Mouse (Mus musculus): ENCODE results near the gene Tssk2. TPM values are rescaled to one million over a fixed set of nuclear protein-coding genes. Genes with fewer than 3 reads are reported as not detected.

Gene Tssk2
- polyA plus RNA-seq, 1 experiment from 2014 or later, result not detected

GRCm38 (mm10) chr16:17945081-17945831, 46.8 kb downstream of the Tssk2 start:
- no peak for DNase-seq (ENCODE audit: low spot score)

GRCm38 (mm10) chr16:17949421-17949877, 51.0 kb downstream of the Tssk2 start:
- DNase-seq (ENCODE audit: low spot score), result peak; percentile 24

Other genes with a start within 250 kb of the Tssk2 start
- gene Med15, start 165.7 kb upstream of the Tssk2 start, polyA plus RNA-seq (2015; fragmentation: Nextera tagmentation; extraction: Ambion mirVana), result 31.6 and 36.9 TPM in 2 replicates
- gene Klhl22, start 139.0 kb upstream of the Tssk2 start, polyA plus RNA-seq (2015; fragmentation: Nextera tagmentation; extraction: Ambion mirVana), result 27.6 and 30.2 TPM in 2 replicates
- 3.6 and 4.3 TPM in 2 replicates for gene Scarf2, start 101.4 kb upstream of the Tssk2 start, polyA plus RNA-seq (2015; fragmentation: Nextera tagmentation; extraction: Ambion mirVana)
- not detected in 2 replicates for gene B830017H08Rik, start 65.5 kb upstream of the Tssk2 start, polyA plus RNA-seq (2015; fragmentation: Nextera tagmentation; extraction: Ambion mirVana)
- 0.83 and 1.3 TPM in 2 replicates for gene Car15, start 60.3 kb upstream of the Tssk2 start, polyA plus RNA-seq (2015; fragmentation: Nextera tagmentation; extraction: Ambion mirVana)
- 0.20 TPM in 1 of 2 replicates, not detected in the other for gene Gm20518, start 7.0 kb upstream of the Tssk2 start, polyA plus RNA-seq (2015; fragmentation: Nextera tagmentation; extraction: Ambion mirVana)
- gene Tssk1, start 4.4 kb upstream of the Tssk2 start, polyA plus RNA-seq (2015; fragmentation: Nextera tagmentation; extraction: Ambion mirVana), result 0.05 TPM in 1 of 2 replicates, not detected in the other
- 42.5 and 43.7 TPM in 2 replicates for gene Dgcr2, start 75 bp upstream of the Tssk2 start, polyA plus RNA-seq (2015; fragmentation: Nextera tagmentation; extraction: Ambion mirVana)
- 32.7 and 38.8 TPM in 2 replicates for gene Ess2, start 12.7 kb downstream of the Tssk2 start, polyA plus RNA-seq (2015; fragmentation: Nextera tagmentation; extraction: Ambion mirVana)
- gene Gsc2, start 16.4 kb downstream of the Tssk2 start, polyA plus RNA-seq (2015; fragmentation: Nextera tagmentation; extraction: Ambion mirVana), result 0.18 TPM in 1 of 2 replicates, not detected in the other
- 50.2 and 51.5 TPM in 2 replicates for gene Slc25a1, start 29.6 kb downstream of the Tssk2 start, polyA plus RNA-seq (2015; fragmentation: Nextera tagmentation; extraction: Ambion mirVana)
- 0.73 and 1.1 TPM in 2 replicates for gene Vpreb2, start 81.8 kb downstream of the Tssk2 start, polyA plus RNA-seq (2015; fragmentation: Nextera tagmentation; extraction: Ambion mirVana)
- gene Dgcr6, start 154.2 kb downstream of the Tssk2 start, polyA plus RNA-seq (2015; fragmentation: Nextera tagmentation; extraction: Ambion mirVana), result 125 and 128 TPM in 2 replicates
- gene Prodh, start 191.6 kb downstream of the Tssk2 start, polyA plus RNA-seq (2015; fragmentation: Nextera tagmentation; extraction: Ambion mirVana), result 29.2 and 29.5 TPM in 2 replicates
- 0.31 and 0.68 TPM in 2 replicates for gene Rtn4r, start 229.0 kb downstream of the Tssk2 start, polyA plus RNA-seq (2015; fragmentation: Nextera tagmentation; extraction: Ambion mirVana)